Mouse (Mus musculus) E14TG2a.4 (cell line): ENCODE results near the gene Adamts2.

Experiments
- H3K27me3 ChIP-seq: 2 replicates; pipeline ENCODE4 v1.6.1; 2014; ENCODE audit warnings: low read length, control low read depth; ENCODE audit not compliant: insufficient read depth
- H3K36me3 ChIP-seq: 2 replicates; pipeline ENCODE4 v1.6.1; 2014; ENCODE audit warnings: low read length, control low read depth; ENCODE audit not compliant: insufficient read depth
- H3K4me1 ChIP-seq: replicated peaks from 2 replicates; pipeline ENCODE4 v1.6.1; 2014; ENCODE audit warnings: low read depth, low read length, control low read depth
- H3K4me3 ChIP-seq: replicated peaks from 2 replicates; pipeline ENCODE4 v1.5.1; 2014; ENCODE audit warnings: mild to moderate bottlenecking, low read length
- H3K9me3 ChIP-seq: 2 replicates; pipeline ENCODE4 v1.6.1; 2014; ENCODE audit warnings: low read length, control low read depth
- CTCF ChIP-seq: conservative IDR thresholded peaks from 2 replicates; pipeline ENCODE4 v1.5.1; 2014; ENCODE audit warnings: low read length
- NANOG ChIP-seq: IDR thresholded peaks from 2 replicates; pipeline ENCODE4 v1.6.1; 2014; ENCODE audit warnings: borderline replicate concordance, low read length, mixed read lengths
- POU5F1 ChIP-seq: IDR thresholded peaks from 2 replicates; pipeline ENCODE4 v1.6.1; 2014; ENCODE audit warnings: low read length, borderline replicate concordance

The Adamts2 gene

DNA sequence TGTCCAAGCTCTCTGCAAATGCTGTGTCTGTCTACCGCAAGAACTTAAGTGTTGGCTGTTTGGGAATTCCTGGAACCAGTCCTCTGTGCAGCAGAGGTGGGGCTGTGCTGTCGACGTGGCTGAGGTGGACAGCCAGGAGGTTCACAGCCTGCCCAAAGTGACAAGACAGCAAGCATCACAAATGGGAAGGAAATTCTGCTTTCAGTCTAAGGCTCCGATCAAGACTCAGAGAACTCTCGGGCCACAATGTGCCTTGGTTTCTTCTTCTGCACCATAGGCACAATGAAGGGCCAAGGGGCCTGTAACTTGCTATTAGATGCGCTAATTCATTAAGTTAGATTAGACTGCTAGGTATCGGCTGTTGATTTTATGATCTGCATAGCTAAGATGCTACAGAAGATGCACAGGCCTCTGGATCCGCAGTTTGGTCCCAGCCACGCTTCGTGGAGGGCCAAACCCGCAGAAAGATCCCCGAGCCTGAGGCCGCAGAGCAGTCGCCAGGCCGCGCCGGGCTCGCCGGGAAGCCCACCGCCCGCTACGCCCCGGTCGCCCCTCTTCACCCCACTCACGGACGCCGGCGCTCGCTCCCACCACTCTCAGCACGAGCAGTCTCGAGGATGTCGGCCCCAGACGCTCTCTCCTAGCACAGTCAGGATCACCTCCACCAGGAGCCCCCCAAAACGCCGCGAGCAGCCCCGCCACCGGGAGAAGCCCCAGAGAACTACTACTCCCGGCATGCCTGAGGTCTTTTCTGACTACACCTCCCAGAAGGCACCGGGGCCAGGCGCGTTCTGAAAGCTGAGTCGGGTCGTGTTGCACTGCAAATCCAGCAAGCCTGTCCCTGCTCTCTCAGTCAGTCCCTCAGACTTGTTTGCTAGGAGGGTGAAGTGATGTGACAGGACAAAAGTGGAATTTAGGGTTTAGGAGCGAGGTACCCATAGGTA lies 225.4 kb downstream of the Adamts2 start, which contains the start of gene Zfp354c:
Gene Zfp354c (minus strand): TSS at position 715 of the 944 bp plus-strand sequence.
- H3K36me3 ChIP-seq, result peaks cover 32% of the 10 kb centered on the region
- peaks cover 14% of the 10 kb centered on the region for H3K4me1 ChIP-seq
- peak within 1 kb of the TSS; percentile 91 for H3K4me3 ChIP-seq
- no peak for TF ChIP-seq NANOG
- TF ChIP-seq POU5F1, result no peak
- no peak for TF ChIP-seq CTCF
- H3K27me3 ChIP-seq, result no peaks in the 10 kb centered on the region
- H3K9me3 ChIP-seq, result no peaks in the 10 kb centered on the region

- Histone ChIP-seq H3K27me3 (peaks cover 13% of the 10 kb centered on the region), H3K4me3 (no peak overlapping the region), H3K4me1 (peaks cover 4% of the 10 kb centered on the region), H3K36me3 (no peaks in the 10 kb centered on the region), H3K9me3 (no peaks in the 10 kb centered on the region)
- TF ChIP-seq POU5F1, result no peak
- TF ChIP-seq CTCF, result no peak
- no peak for TF ChIP-seq NANOG
These were observed 233.8 kb downstream of the Adamts2 start for GRCm38 (mm10) chr11:50835727-50836126.

- Histone ChIP-seq H3K36me3 (no peaks in the 10 kb centered on the region), H3K4me1 (peaks cover 10% of the 10 kb centered on the region), H3K27me3 (peaks cover 34% of the 10 kb centered on the region), H3K4me3 (peak within 1 kb of the TSS; percentile 72), H3K9me3 (no peaks in the 10 kb centered on the region)
- TF ChIP-seq NANOG (no peak), POU5F1 (no peak), CTCF (no peak)
These were observed 239.3 kb downstream of the Adamts2 start, which contains the start of gene Zfp879 for GRCm38 (mm10) chr11:50841023-50841735. Gene Zfp879 (minus strand): TSS chr11:50841552.

GRCm38 (mm10) chr11:50845951-50846350 lies 244.1 kb downstream of the Adamts2 start:
- peaks cover 64% of the 10 kb centered on the region for H3K27me3 ChIP-seq
- TF ChIP-seq POU5F1 (no peak), NANOG (no peak), CTCF (no peak)
- no peak overlapping the region for H3K4me3 ChIP-seq
- H3K9me3 ChIP-seq, result 0 out of 2 replicates have a peak, but pooled peaks cover 6% of the 10 kb centered on the region
- no peaks in the 10 kb centered on the region for H3K36me3 ChIP-seq
- H3K4me1 ChIP-seq, result peaks cover 29% of the 10 kb centered on the region

GRCm38 (mm10) chr11:50847047-50847446 lies 245.2 kb downstream of the Adamts2 start:
- Histone ChIP-seq H3K36me3 (no peaks in the 10 kb centered on the region), H3K4me3 (no peak overlapping the region), H3K27me3 (peaks cover 74% of the 10 kb centered on the region), H3K4me1 (peaks cover 30% of the 10 kb centered on the region), H3K9me3 (0 out of 2 replicates have a peak, but pooled peaks cover 6% of the 10 kb centered on the region)
- TF ChIP-seq NANOG (no peak), POU5F1 (no peak), CTCF (peak; percentile 53)

- TF ChIP-seq CTCF, result no peak
- no peak for TF ChIP-seq POU5F1
- TF ChIP-seq NANOG, result no peak
- Histone ChIP-seq H3K36me3 (no peaks in the 10 kb centered on the region), H3K27me3 (peaks cover 85% of the 10 kb centered on the region), H3K4me3 (no peak overlapping the region), H3K9me3 (0 out of 2 replicates have a peak, but pooled peaks cover 8% of the 10 kb centered on the region), H3K4me1 (peaks cover 44% of the 10 kb centered on the region)
These were observed 246.7 kb downstream of the Adamts2 start for GRCm38 (mm10) chr11:50848520-50849137.

DNA sequence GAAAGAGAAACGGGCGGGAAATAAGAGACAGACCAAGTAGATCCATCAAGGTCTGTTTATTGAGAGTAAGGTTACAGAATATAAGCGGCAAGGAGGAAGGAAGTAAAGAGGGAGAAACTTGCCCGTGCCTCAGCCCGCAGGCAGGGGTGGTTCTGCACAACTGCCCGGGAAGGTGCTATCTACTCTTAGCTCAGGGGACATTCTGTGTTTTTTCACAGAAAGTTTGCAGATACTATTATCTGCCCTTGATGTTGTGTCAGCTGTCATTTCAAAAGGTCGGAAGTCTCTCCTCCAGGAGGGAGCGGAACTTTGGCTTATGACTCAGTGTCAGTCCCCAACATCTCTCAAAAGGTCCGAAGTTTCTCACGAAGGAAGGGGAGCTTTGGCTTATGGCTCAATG lies 247.4 kb downstream of the Adamts2 start:
- H3K36me3 ChIP-seq, result no peaks in the 10 kb centered on the region
- TF ChIP-seq CTCF, result no peak
- no peak for TF ChIP-seq POU5F1
- TF ChIP-seq NANOG, result no peak
- H3K9me3 ChIP-seq, result 0 out of 2 replicates have a peak, but pooled peaks cover 8% of the 10 kb centered on the region
- H3K4me3 ChIP-seq, result peak overlapping the region; percentile 11; the same call in 1 of the 2 replicates
- peaks cover 51% of the 10 kb centered on the region for H3K4me1 ChIP-seq
- peaks cover 89% of the 10 kb centered on the region for H3K27me3 ChIP-seq

- Histone ChIP-seq H3K27me3 (peaks cover 85% of the 10 kb centered on the region), H3K9me3 (0 out of 2 replicates have a peak, but pooled peaks cover 8% of the 10 kb centered on the region), H3K36me3 (no peaks in the 10 kb centered on the region), H3K4me1 (peaks cover 51% of the 10 kb centered on the region), H3K4me3 (peak within 1 kb of the TSS; percentile 79)
- no peak for TF ChIP-seq CTCF
- no peak for TF ChIP-seq POU5F1
- TF ChIP-seq NANOG, result no peak
These were observed 248.4 kb downstream of the Adamts2 start, which contains the start of gene Grm6 for GRCm38 (mm10) chr11:50850177-50850735. Gene Grm6 (plus strand): TSS chr11:50850685.
